Mouse (Mus musculus) bone marrow macrophage, adult 2 months (primary cell): ENCODE measurements around the gene Abcg1. TPM values are rescaled to one million over a fixed set of nuclear protein-coding genes. Genes with fewer than 3 reads are reported as not detected.

Source experiments
- H3K27ac ChIP-seq: 2 replicates; pipeline ENCODE4 v1.5.1; 2012; ENCODE audit warnings: low read depth, low read length; ENCODE audit not compliant: insufficient read depth
- H3K4me1 ChIP-seq: 2 replicates; pipeline ENCODE4 v1.6.1; 2012; ENCODE audit warnings: low read length; ENCODE audit not compliant: control insufficient read depth, insufficient read depth
- H3K4me3 ChIP-seq: 2 replicates; pipeline ENCODE4 v1.5.1; 2012; ENCODE audit warnings: mild to moderate bottlenecking, low read length, moderate library complexity; ENCODE audit not compliant: insufficient read depth
- CTCF ChIP-seq: IDR thresholded peaks from 2 replicates; pipeline ENCODE4 v1.5.1; 2012; ENCODE audit warnings: low read depth, mild to moderate bottlenecking, low read length, moderate library complexity
- POLR2A ChIP-seq: IDR thresholded peaks from 2 replicates; pipeline ENCODE4 v1.6.1; 2012; ENCODE audit warnings: mild to moderate bottlenecking, low read depth, low read length, borderline replicate concordance
- polyA plus RNA-seq: library from polyadenylated mRNA; stranded (reverse); fragments of >200 nt; gene quantifications from 2 replicates; pipeline ENCODE4 v1.2.4, GENCODE M21; 2012; ENCODE audit not compliant: missing spikeins, insufficient read depth, insufficient read length

The Abcg1 gene
- polyA plus RNA-seq, 1 experiment = 61.5 TPM

DNA sequence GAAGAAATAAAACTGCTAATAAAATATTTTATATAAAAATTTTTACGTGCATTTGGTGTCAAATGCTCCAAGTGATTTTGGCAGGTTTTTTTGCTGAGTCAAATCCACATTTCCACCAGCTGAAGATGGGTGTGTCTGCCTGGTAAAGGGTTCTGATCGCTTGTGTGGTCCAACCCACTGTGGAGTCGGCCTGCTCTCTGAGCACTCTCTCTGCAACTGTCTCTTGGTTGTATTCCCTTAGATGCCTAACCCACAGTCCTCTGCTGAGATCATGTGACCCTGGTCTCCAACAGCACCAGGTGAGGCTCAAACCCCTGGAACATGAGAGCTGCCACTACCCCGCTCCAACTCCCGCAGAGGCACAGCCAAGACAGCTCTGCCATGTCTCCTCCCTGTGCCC lies 60.5 kb downstream of the Abcg1 start:
- Histone ChIP-seq H3K27ac (no peak overlapping the region), H3K4me1 (no peaks in the 10 kb centered on the region), H3K4me3 (no peak overlapping the region)
- TF ChIP-seq POLR2A (no peak), CTCF (no peak)

DNA sequence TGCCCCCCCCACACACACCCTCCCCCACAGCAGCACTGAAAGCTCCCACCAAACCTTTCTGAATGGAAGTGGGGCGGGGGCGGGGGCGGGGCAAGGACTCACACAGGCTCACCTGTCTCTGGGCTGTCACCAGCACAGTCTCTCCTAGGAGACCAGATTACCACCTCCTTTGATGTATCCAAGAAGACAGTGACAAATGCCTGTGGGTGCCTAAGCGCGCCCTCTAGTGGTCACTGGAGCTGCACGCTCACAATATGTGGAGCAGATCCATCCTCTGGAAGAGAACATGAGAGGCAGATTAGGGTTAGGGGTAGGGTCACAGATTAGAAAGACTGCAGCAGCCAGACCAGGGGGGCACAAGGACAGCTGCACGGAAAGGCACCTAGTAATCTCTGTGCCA lies 62.0 kb downstream of the Abcg1 start:
- TF ChIP-seq CTCF (peak; percentile 86), POLR2A (no peak)
- H3K4me1 ChIP-seq = no peaks in the 10 kb centered on the region
- H3K27ac ChIP-seq = no peak overlapping the region
- H3K4me3 ChIP-seq = no peak overlapping the region

DNA sequence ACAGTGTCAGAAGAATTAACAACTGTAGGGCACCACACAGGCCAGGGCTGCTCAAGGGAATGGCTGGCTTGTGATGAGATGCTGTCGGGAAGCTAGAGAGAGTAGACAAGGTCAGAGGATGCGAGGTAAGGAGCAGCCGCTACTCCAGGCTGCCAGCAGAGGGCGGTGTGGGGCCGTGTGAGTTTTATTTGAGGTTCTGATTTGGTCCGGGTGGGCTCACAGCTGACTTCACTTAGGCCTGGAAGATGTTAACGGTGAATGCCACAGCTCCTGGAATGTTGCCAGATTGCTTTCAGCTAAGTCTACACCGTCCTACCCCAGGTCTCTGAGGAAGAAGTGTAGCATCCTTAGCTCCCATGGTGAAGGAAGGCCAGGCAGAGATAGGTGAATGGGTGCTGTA lies 64.5 kb downstream of the Abcg1 start:
- TF ChIP-seq CTCF = peak; percentile 97
- no peak for TF ChIP-seq POLR2A
- H3K4me1 ChIP-seq = no peaks in the 10 kb centered on the region
- H3K27ac ChIP-seq = no peak overlapping the region
- no peak overlapping the region for H3K4me3 ChIP-seq

DNA sequence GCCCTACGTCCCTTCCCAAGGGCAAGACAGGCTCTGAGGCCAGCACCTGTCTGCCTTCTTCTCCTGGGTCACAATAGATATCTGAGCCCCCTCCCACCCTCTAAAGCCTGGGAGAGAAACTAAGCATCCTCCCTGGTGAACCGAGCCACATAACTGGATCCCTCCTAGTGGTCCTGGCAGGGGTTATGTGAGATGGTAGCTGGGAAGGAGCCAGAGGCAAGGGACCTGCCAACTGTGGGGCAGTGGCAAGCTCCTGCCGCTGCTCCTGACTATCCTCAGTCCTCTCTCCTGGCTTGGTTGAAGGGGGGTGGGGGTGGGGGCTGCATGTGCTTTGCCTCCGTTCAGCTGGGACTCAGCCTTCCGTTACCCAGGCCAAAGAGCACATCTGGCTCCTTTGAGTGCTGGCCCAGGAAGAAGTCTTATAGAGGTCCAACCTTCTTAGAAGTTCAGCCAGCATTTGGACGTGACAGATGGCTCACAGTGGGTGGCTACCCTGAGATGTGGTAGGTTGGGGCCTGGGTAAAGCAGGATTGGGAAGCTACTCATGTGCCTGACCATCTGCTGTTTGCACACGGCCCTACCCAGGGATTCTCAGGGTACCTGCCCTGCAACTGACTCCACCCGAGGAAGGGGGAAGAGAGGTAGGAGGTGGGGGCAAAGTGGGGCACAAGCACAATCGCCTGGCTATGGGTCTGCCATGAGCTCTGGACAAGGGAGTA lies 68.2 kb downstream of the Abcg1 start:
- TF ChIP-seq POLR2A (no peak), CTCF (no peak)
- Histone ChIP-seq H3K27ac (no peak overlapping the region), H3K4me3 (no peak overlapping the region), H3K4me1 (no peaks in the 10 kb centered on the region)

DNA sequence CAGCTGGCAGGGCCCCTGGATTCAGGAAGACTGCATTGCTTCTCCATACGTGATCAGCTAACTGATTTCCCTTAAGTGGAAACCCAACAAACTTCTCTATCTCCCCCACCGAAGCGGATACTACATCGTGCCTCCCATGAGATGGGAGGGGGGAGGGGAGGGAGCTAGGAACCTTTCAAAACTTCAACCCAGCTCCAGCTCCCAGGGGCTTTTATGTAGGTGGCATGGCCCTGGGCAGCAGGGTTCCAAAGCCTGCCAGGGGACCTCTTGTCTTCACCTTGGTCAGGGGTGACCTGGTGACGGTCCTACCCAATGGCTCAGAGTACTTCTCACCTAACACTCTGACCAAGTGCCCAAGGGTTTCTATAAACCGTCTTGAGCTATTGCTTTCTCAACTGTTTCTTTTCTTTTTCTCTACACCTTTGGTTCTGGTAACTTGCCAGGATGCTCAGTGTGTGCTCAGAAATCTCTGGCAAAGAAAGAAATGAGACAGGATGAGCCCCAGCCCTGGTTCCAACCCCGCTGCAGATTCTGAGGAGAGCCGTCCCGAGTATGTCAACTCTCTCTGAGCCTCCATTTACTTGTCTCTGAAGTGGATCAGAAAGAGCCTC lies 71.3 kb downstream of the Abcg1 start:
- Histone ChIP-seq H3K27ac (no peak overlapping the region), H3K4me1 (no peaks in the 10 kb centered on the region), H3K4me3 (no peak overlapping the region)
- TF ChIP-seq POLR2A (no peak), CTCF (no peak)

DNA sequence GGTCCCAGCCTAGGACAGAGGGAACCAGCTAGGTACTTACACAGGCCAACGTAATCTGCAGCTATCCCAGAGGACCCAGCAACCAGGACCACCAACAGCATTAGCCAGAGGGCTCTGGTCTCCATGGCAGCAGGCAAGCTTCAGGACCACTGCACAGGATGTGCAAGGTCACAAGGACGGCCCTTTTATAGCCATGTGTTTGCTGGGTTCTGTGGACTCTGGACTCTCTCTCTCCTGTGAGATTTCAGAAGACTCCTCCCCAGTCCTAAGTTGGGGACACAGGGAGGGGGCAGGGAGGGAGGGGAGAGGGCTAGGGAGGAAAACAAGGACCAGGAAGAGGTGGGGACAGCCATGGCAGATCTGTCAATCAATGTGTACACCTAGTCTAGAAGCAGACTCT lies 72.0 kb downstream of the Abcg1 start, which contains the start of gene Tff3:
Gene Tff3, minus strand, starts transcription at position 195 of the 400 bp plus-strand sequence.
- TF ChIP-seq POLR2A (no peak), CTCF (no peak)
- Histone ChIP-seq H3K27ac (no peak within 1 kb of the TSS), H3K4me1 (no peaks in the 10 kb centered on the region), H3K4me3 (no peak within 1 kb of the TSS)

DNA sequence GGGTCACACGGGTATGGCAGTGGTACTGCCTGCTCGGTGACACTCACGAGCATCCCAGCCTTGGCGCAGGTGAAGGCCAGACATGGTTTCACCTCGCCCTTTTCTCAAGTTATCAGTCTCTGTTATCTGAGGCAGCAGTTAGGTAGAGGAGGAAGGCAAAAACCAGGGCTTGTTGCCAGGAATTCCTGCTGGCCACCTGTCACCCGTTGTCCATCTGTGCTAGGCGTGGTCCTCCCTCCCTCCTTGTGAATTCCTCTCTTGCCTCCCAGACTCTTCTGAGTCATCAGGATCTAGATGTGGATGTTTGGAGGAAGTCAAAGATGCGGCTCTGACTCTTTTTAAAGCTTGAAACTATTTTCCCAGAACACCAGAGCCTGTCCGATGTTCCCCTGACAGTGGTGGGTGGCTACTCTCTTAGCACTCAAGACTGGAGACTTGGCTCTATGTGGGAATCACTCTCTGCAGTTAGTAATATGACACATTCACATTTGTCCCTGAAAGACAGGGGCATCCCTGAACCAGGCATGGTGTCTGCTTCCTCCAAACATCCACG lies 73.9 kb downstream of the Abcg1 start:
- Histone ChIP-seq H3K4me1 (no peaks in the 10 kb centered on the region), H3K4me3 (no peak overlapping the region), H3K27ac (no peak overlapping the region)
- TF ChIP-seq CTCF = no peak
- TF ChIP-seq POLR2A = no peak

DNA sequence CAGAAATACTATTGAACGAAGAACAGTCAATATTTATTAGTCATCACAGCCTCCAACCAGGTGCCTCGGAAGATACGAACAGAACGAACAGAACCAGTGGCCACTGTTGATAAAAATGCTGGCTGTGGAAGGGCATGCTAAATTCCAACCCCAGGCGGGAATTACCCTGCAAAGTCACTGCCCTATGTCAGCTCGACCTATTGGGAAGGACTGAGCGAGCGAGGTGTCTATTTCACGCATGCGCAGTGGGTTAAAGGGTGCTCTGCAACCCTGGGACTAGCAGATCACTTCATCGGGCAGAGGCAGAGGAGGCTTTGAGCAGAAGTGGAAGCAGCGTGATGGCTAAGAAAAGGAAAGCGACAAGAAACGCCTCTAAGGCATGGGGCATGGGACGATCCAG lies 76.3 kb downstream of the Abcg1 start:
- Histone ChIP-seq H3K27ac (no peak overlapping the region), H3K4me3 (no peak overlapping the region), H3K4me1 (no peaks in the 10 kb centered on the region)
- TF ChIP-seq POLR2A = no peak
- TF ChIP-seq CTCF = no peak

DNA sequence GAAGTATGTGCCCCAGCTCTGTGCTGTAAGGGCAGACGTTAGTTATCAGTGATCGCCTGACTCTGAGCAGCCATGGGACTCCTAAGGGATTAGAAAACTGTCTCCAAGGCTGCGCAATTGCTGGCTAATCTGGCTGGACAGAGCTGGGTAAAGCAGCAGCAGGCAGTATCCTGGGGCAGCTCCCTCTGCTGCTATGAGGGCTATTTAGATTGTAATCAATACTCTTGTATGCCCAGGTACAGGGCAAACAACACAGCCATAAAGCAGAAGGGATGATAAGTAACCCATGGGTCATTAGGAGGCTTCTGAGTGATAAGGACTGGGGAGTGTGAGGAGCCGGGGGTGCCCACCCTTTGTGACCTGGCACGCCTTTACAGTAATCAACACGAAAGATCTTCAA lies 77.4 kb downstream of the Abcg1 start:
- H3K4me3 ChIP-seq = no peak overlapping the region
- H3K27ac ChIP-seq = no peak overlapping the region
- no peaks in the 10 kb centered on the region for H3K4me1 ChIP-seq
- no peak for TF ChIP-seq POLR2A
- TF ChIP-seq CTCF = no peak

DNA sequence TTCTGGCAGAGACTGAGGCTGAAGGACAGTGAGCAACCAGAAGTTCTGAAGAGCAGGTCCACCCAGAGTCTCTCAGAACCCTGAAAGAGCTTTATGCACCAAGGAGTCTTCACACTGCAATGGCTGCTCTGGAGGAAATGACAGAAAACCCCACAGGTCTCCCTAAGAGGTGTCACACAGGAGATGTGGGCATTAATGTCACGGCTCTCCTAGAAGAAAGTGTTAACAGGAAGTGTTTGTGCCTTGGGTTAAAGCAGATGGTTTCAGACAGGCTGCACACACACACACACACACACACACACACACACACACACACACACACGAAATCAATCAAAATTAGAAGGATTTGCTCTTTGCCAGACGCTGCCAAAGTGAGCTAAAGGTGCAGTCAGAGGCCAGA lies 78.8 kb downstream of the Abcg1 start:
- H3K4me1 ChIP-seq = no peaks in the 10 kb centered on the region
- TF ChIP-seq CTCF = no peak
- no peak for TF ChIP-seq POLR2A
- H3K4me3 ChIP-seq = no peak overlapping the region
- no peak overlapping the region for H3K27ac ChIP-seq

DNA sequence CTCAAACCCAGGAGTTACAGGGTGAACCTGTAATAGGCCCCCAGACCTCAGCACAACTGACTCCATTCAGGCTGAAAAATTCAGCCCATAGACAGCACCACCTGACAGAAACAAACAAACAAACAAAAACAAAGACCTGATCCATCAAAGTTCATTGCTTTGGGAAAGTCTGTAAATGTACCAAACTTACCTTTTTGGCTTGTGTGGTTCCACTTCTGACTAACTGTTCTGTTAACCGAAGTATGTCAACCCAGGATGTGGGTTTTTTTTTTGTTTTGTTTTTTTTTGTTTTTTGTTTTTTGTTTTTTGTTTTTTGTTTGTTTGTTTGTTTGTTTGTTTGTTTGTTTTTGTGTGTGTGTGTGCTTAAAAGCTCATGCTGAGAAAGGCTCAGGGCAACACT lies 79.3 kb downstream of the Abcg1 start:
- no peak overlapping the region for H3K4me3 ChIP-seq
- TF ChIP-seq CTCF (no peak), POLR2A (no peak)
- no peak overlapping the region for H3K27ac ChIP-seq

More for the DNA sequence above, 79.3 kb downstream of the Abcg1 start:
- no peaks in the 10 kb centered on the region for H3K4me1 ChIP-seq
